Mouse (Mus musculus) mammary gland, adult 2 months (tissue): ENCODE measurements around the gene Clptm1l. TPM values are rescaled to one million over a fixed set of nuclear protein-coding genes. Genes with fewer than 3 reads are reported as not detected.

ENCODE experiments used
- polyA plus RNA-seq: library from polyadenylated mRNA; depleted of rRNA; stranded (reverse); fragments of >200 nt; gene quantifications from 2 replicates; pipeline ENCODE4 v1.2.3, GENCODE M21; 2012; ENCODE audit warnings: low replicate concordance; rRNA removed

The Clptm1l gene
- 116 and 203 TPM in 2 replicates for polyA plus RNA-seq

DNA sequence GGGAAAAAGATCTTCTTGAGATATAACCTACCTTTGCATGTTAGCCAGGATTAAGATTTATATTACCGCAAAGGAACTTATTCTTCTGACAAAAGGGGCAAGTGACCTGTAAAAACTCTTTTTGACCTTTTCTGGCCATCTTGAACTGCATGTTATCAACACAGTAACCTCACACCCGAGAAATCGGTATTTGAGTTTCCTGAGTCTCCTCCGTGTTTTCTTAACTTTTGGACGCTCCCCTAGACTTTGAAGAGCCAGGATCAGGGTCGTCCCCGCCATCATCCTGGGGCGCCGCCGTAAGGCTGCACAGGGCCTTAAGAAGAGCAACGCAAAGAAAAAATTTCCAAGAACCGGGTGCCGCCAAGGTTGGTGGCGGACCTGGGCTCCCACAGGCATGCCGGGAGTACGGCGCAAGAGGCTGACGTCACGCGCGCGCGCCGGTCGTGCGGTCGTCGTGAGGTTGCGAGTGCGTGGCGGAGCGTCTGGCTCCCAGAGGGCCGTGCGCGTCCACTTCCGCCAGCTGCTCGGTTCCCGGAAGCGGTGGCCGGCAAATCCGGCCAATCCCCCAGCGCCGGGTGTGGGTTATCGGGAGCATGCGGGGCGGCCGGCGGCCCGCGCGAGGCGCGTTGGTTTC is at the start of gene Clptm1l:
Clptm1l (plus strand) TSS at position 485 of the 634 bp plus-strand sequence.

DNA sequence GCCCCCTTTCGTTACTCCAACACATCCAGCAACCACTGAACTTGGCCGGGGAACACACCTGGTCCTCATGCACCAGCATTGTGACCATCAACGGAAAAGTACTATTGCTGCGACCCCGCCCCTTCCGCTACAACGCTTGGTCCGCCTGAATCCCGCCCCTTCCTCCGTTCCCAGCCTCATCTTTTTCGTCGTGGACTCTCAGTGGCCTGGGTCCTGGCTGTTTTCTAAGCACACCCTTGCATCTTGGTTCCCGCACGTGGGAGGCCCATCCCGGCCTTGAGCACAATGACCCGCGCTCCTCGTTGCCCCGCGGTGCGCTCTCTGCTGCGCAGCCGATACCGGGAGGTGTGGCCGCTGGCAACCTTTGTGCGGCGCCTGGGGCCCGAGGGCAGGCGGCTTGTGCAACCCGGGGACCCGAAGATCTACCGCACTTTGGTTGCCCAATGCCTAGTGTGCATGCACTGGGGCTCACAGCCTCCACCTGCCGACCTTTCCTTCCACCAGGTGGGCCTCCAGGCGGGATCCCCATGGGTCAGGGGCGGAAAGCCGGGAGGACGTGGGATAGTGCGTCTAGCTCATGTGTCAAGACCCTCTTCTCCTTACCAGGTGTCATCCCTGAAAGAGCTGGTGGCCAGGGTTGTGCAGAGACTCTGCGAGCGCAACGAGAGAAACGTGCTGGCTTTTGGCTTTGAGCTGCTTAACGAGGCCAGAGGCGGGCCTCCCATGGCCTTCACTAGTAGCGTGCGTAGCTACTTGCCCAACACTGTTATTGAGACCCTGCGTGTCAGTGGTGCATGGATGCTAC is 23.1 kb downstream of the Clptm1l start, which contains the start of gene Tert:
Tert (plus strand) TSS at position 167 of the 805 bp plus-strand sequence.

Other genes with a start within 250 kb of the Clptm1l start
- 33.2 and 42.2 TPM in 2 replicates for gene Lpcat1, start 136.8 kb upstream of the Clptm1l start, polyA plus RNA-seq
- 0.06 and 0.07 TPM in 2 replicates for gene Slc6a3, start 67.3 kb upstream of the Clptm1l start, polyA plus RNA-seq
- 3.2 and 6.4 TPM in 2 replicates for gene Tert, start 22.9 kb downstream of the Clptm1l start, polyA plus RNA-seq
- 0.04 and 0.22 TPM in 2 replicates for gene Slc6a18, start 74.0 kb downstream of the Clptm1l start, polyA plus RNA-seq
- gene Slc6a19, start 100.9 kb downstream of the Clptm1l start, polyA plus RNA-seq = 2.1 and 2.8 TPM in 2 replicates
- 82.1 and 82.5 TPM in 2 replicates for gene Slc12a7, start 129.1 kb downstream of the Clptm1l start, polyA plus RNA-seq
- gene Nkd2, start 243.6 kb downstream of the Clptm1l start, polyA plus RNA-seq = 9.9 and 10.4 TPM in 2 replicates